11 mouse cellular contexts compared by ENCODE assay signal in genomic region chr1:74856439-74856720, GRCm38 (mm10). TPM values are rescaled to one million over a fixed set of nuclear protein-coding genes. Genes with fewer than 3 reads are reported as not detected.
DNase-seq lines count a peak whose midpoint lies in the region; ATAC-seq and TF ChIP-seq lines count a peak whose summit lies in the region.
"Had no signal": no experiment of that assay in that cellular context is flagged by ENCODE, and none has a peak within 500 bp of the region (broad histone marks: within the 10 kb centered on the region; RNA-seq: fewer than 3 reads in every experiment).

No protein-coding gene starts in this region.

- H3K4me3 ChIP-seq in heart, embryonic 15.5 days = peak overlapping the region; percentile 61
- H3K4me3 ChIP-seq in hindbrain, embryonic 14.5 days (replicated peaks; ENCODE audit: low read length) = peak overlapping the region; percentile 89
- peak overlapping the region; percentile 99 for H3K4me3 ChIP-seq in midbrain, postnatal 0 days (ENCODE audit: low read depth, low read length)
- H3K4me3 ChIP-seq: erythroblast, embryonic 14.5 days had no signal

- H3K27ac ChIP-seq in heart, embryonic 15.5 days = no peak overlapping the region
- H3K27ac ChIP-seq in hindbrain, embryonic 14.5 days = 0 out of 2 replicates have a peak overlapping the region, but pooled peaks have one; percentile 85
- peak overlapping the region; percentile 88 for H3K27ac ChIP-seq in midbrain, postnatal 0 days (ENCODE audit: low read depth, low read length)
- H3K27ac ChIP-seq: kidney, postnatal 0 days had no signal

- H3K27me3 ChIP-seq in heart, embryonic 15.5 days = peaks cover 96% of the 10 kb centered on the region
- H3K27me3 ChIP-seq in hindbrain, embryonic 14.5 days (ENCODE audit: control insufficient read depth, insufficient read depth, low read length) = no peaks in the 10 kb centered on the region
- H3K27me3 ChIP-seq in midbrain, postnatal 0 days (ENCODE audit: insufficient read depth, low read length) = no peaks in the 10 kb centered on the region

- H3K4me1 ChIP-seq in heart, embryonic 15.5 days (replicated peaks) = peaks cover 36% of the 10 kb centered on the region
- H3K4me1 ChIP-seq in hindbrain, embryonic 14.5 days (replicated peaks; ENCODE audit: control insufficient read depth, insufficient read depth, low read length) = peaks cover 33% of the 10 kb centered on the region
- H3K4me1 ChIP-seq in midbrain, postnatal 0 days (ENCODE audit: insufficient read depth, low read length) = peaks cover 7% of the 10 kb centered on the region; the same call in 1 of the 2 replicates

- no peak for TF ChIP-seq CTCF in midbrain, postnatal 0 days (IDR thresholded peaks at IDR 0.05)

- H3K4me2 ChIP-seq in heart, embryonic 15.5 days = peak overlapping the region; percentile 98
- H3K4me2 ChIP-seq in hindbrain, embryonic 14.5 days (replicated peaks) = peak overlapping the region; percentile 57
- H3K4me2 ChIP-seq in midbrain, postnatal 0 days (ENCODE audit: low read depth, low read length, poor library complexity, severe bottlenecking) = peak overlapping the region; percentile 69

- H3K9ac ChIP-seq in heart, embryonic 15.5 days = no peak overlapping the region
- peak overlapping the region; percentile 98 for H3K9ac ChIP-seq in hindbrain, embryonic 14.5 days
- peak overlapping the region; percentile 95 for H3K9ac ChIP-seq in midbrain, postnatal 0 days (replicated peaks; ENCODE audit: low read length, poor library complexity, severe bottlenecking)

- ATAC-seq in heart, embryonic 15.5 days (replicated peaks; ENCODE audit: insufficient number of reproducible peaks, insufficient read depth, low FRiP score, low read depth) = no peak
- ATAC-seq in hindbrain, embryonic 14.5 days (ENCODE audit: low FRiP score) = no peak
- no peak for ATAC-seq in midbrain, postnatal 0 days (ENCODE audit: low FRiP score)

- WGBS in heart, embryonic 15.5 days = 1% methylated on average over 11 of the region's 11 CpGs
- 1% methylated on average over 11 of the region's 11 CpGs for WGBS in hindbrain, embryonic 14.5 days
- 3% methylated on average over 10 of the region's 11 CpGs for WGBS in midbrain, postnatal 0 days

- H3K36me3 ChIP-seq in heart, embryonic 15.5 days = no peaks in the 10 kb centered on the region
- H3K36me3 ChIP-seq in hindbrain, embryonic 14.5 days (replicated peaks; ENCODE audit: control insufficient read depth, insufficient read depth) = no peaks in the 10 kb centered on the region
- no peaks in the 10 kb centered on the region for H3K36me3 ChIP-seq in midbrain, postnatal 0 days (ENCODE audit: insufficient read depth, low read length)

- H3K9me3 ChIP-seq in heart, embryonic 15.5 days (replicated peaks) = no peaks in the 10 kb centered on the region
- H3K9me3 ChIP-seq in hindbrain, embryonic 14.5 days (ENCODE audit: control insufficient read depth, low read length) = no peaks in the 10 kb centered on the region
- no peaks in the 10 kb centered on the region for H3K9me3 ChIP-seq in midbrain, postnatal 0 days (ENCODE audit: low read length)

- DNase-seq in heart, postnatal 4 days = no peak
- peak; percentile 58 for DNase-seq in cerebellum, adult 9-11 months
- DNase-seq in hindbrain, embryonic 14.5 days (ENCODE audit: low spot score) = no peak
- no peak for DNase-seq in midbrain, postnatal 0 days (ENCODE audit: low spot score)
- DNase-seq in spleen, postnatal 10 days (ENCODE audit: low spot score in 2 of 2) = no peak
- DNase-seq in lung, postnatal 25 days (ENCODE audit: low spot score) = no peak
- no peak for DNase-seq in kidney, adult 18-20 months
- DNase-seq: lung, postnatal 36 days had no signal

RNA-seq across cellular contexts. Expression of gene Cdk5r2, which starts 1.6 kb away (rescaled TPM):
- 0.08 TPM in 1 of 2 replicates, not detected in the other for polyA plus RNA-seq in heart, embryonic 15.5 days (2015; fragmentation: Nextera tagmentation; extraction: Ambion mirVana)
- total RNA-seq in heart, postnatal 4 days (2021) = not detected
- 23.3 and 27.4 TPM in 2 replicates for polyA plus RNA-seq in hindbrain, embryonic 14.5 days (2014; fragmentation: Nextera tagmentation; extraction: Ambion mirVana)
- total RNA-seq in midbrain, postnatal 0 days (2014; rRNA removed) = 64.0 and 70.2 TPM in 2 replicates
- polyA plus RNA-seq in midbrain, postnatal 0 days (2015; fragmentation: Nextera tagmentation; extraction: Ambion mirVana) = 15.4 and 17.8 TPM in 2 replicates
- polyA plus RNA-seq: erythroblast, embryonic 14.5 days; kidney, postnatal 0 days had no signal

RNA-seq across cellular contexts. Expression of gene Fev, which starts 28.8 kb away (rescaled TPM):
- polyA plus RNA-seq in heart, embryonic 15.5 days (2015; fragmentation: Nextera tagmentation; extraction: Ambion mirVana) = 0.37 and 0.68 TPM in 2 replicates
- not detected for total RNA-seq in heart, postnatal 4 days (2021)
- 5.2 and 5.8 TPM in 2 replicates for polyA plus RNA-seq in hindbrain, embryonic 14.5 days (2014; fragmentation: Nextera tagmentation; extraction: Ambion mirVana)
- total RNA-seq in midbrain, postnatal 0 days (2014; rRNA removed) = 3.4 and 3.8 TPM in 2 replicates
- polyA plus RNA-seq in midbrain, postnatal 0 days (2015; fragmentation: Nextera tagmentation; extraction: Ambion mirVana) = 1.8 and 2.3 TPM in 2 replicates
- polyA plus RNA-seq: erythroblast, embryonic 14.5 days had no signal

RNA-seq across cellular contexts. Expression of gene Cryba2, which starts 36.6 kb away (rescaled TPM):
- not detected in 2 replicates for polyA plus RNA-seq in heart, embryonic 15.5 days (2015; fragmentation: Nextera tagmentation; extraction: Ambion mirVana)
- not detected for total RNA-seq in heart, postnatal 4 days (2021)
- 2.0 and 2.1 TPM in 2 replicates for polyA plus RNA-seq in hindbrain, embryonic 14.5 days (2014; fragmentation: Nextera tagmentation; extraction: Ambion mirVana)
- not detected in 2 replicates for total RNA-seq in midbrain, postnatal 0 days (2014; rRNA removed)
- 0.49 and 0.80 TPM in 2 replicates for polyA plus RNA-seq in midbrain, postnatal 0 days (2015; fragmentation: Nextera tagmentation; extraction: Ambion mirVana)
- polyA plus RNA-seq: erythroblast, embryonic 14.5 days; kidney, postnatal 0 days had no signal

Comparison
In these comparisons a context has a peak if more than half of its experiments do, and no peak if none do; other contexts are left out.
1. RNA of gene Cdk5r2, which starts 1.6 kb away (polyA plus RNA-seq): 23.3 to 27.4 TPM in hindbrain, embryonic 14.5 days and 15.4 to 17.8 TPM in midbrain, postnatal 0 days; 0.08 TPM in heart, embryonic 15.5 days; every median in the first group is over 10 times any median in the second.
2. Peak in every context shown above with its lines, with median percentiles within 50 percentile points of each other: H3K4me2 ChIP-seq and H3K4me3 ChIP-seq.